Mouse (Mus musculus) stomach, postnatal 0 days (tissue): ENCODE measurements around the gene Gtf3c2. TPM values are rescaled to one million over a fixed set of nuclear protein-coding genes. Genes with fewer than 3 reads are reported as not detected.
"Not testable (repeated sequence)": the region's sequence is repeated elsewhere in the genome, so short reads cannot be mapped to it uniquely, and the experiment has no call there.

Experiments used
- ATAC-seq: fragments of 200-750 bp; cut with Nextera tagmentation; 2 replicates; pipeline ENCODE4 v1.8.0; 2017; ENCODE audit not compliant: low FRiP score, low TSS enrichment
- DNase-seq: peaks from one replicate; pipeline ENCODE4 v3.0.0-alpha.2; 2016; ENCODE audit warnings: low spot score
- H3K27ac ChIP-seq: fragments of 300-500 bp; sonication (generic); replicated peaks from 2 replicates; pipeline ENCODE4 v1.5.1; 2014; ENCODE audit warnings: mild to moderate bottlenecking, control low read depth
- H3K27me3 ChIP-seq: fragments of 300-500 bp; sonication (generic); 2 replicates; pipeline ENCODE4 v1.6.1; 2014; ENCODE audit warnings: low read length; ENCODE audit not compliant: control insufficient read depth, insufficient read depth
- H3K36me3 ChIP-seq: fragments of 300-500 bp; sonication (generic); 2 replicates; pipeline ENCODE4 v1.6.1; 2014; ENCODE audit warnings: low read length, mixed read lengths; ENCODE audit not compliant: control insufficient read depth, insufficient read depth
- H3K4me1 ChIP-seq: fragments of 300-500 bp; sonication (generic); replicated peaks from 2 replicates; pipeline ENCODE4 v1.6.1; 2014; ENCODE audit warnings: antibody characterized with exemption; ENCODE audit not compliant: control insufficient read depth, insufficient read depth
- H3K4me2 ChIP-seq: fragments of 300-500 bp; sonication (generic); replicated peaks from 2 replicates; pipeline ENCODE4 v1.6.1; 2014; ENCODE audit warnings: low read depth, mild to moderate bottlenecking, control low read depth, moderate library complexity
- H3K4me3 ChIP-seq: fragments of 300-500 bp; sonication (generic); 2 replicates; pipeline ENCODE4 v1.5.1; 2014; ENCODE audit warnings: low read depth, low read length, control low read depth
- H3K9ac ChIP-seq: fragments of 300-500 bp; sonication (generic); 2 replicates; pipeline ENCODE4 v1.6.1; 2014; ENCODE audit warnings: mild to moderate bottlenecking, low read length, control low read depth, mixed read lengths
- H3K9me3 ChIP-seq: fragments of 300-500 bp; sonication (generic); 2 replicates; pipeline ENCODE4 v1.6.1; 2016; ENCODE audit warnings: low read length; ENCODE audit not compliant: control insufficient read depth
- CTCF ChIP-seq: IDR thresholded peaks from 2 replicates; pipeline ENCODE4 v1.5.1; 2016; ENCODE audit warnings: antibody characterized with exemption, low read depth, mild to moderate bottlenecking, moderate library complexity
- EP300 ChIP-seq: optimal IDR thresholded peaks from 2 replicates; pipeline ENCODE3; 2016; ENCODE audit warnings: antibody characterized with exemption
- WGBS: fragments of 180-500 bp; shearing (Covaris S2); extraction: QIAGEN DNeasy Blood & Tissue Kit; methylation state at CpG from one replicate; pipeline ENCODE4 v1.1.7; 2014; 5-methylcytosine and 5-hydroxymethylcytosine counted together
- polyA plus RNA-seq: library from polyadenylated mRNA; unstranded; fragments of >200 nt; fragmentation: Nextera tagmentation; extraction: Ambion mirVana; gene quantifications from 2 replicates; pipeline ENCODE4 v1.2.1, GENCODE M21; 2015

The Gtf3c2 gene
- polyA plus RNA-seq, 1 experiment from 2014 or later: 19.9 TPM

DNA sequence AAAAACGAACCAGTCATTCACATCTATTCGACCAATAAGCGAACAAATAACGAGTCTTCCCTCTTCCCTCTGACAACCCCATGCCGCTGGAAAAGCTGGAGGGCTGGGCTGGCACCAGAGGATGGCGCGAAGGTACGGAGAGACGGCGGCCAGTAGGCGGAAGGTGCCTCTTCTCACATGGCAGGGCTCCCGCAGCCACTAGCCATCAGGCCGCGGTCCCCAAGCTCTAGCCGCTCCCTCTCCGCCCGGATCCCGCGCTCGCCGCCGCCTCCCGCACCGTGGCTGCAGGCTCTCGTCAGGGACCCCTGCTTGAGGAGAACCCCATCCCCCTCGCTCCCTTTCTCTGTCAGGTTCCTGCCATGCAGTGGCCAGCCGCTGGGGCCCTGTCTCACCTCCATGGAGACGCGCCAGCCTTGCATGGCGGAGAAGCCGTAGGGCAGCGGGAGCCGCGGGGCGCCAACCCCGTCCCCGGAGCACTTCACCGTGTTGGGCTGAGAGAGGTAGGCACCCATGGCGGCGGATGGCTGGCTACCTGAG is 40.0 kb upstream of the Gtf3c2 start:
- TF ChIP-seq EP300 (no peak), CTCF (no peak)
- no peaks in the 10 kb centered on the region for H3K36me3 ChIP-seq
- no peaks in the 10 kb centered on the region for H3K27me3 ChIP-seq
- ATAC-seq (peak; percentile 62), DNase-seq (no peak)
- WGBS: under 1% methylated on average over 40 of the region's 40 CpGs
- peak overlapping the region; percentile 84 for H3K9ac ChIP-seq
- peak overlapping the region; percentile 93 for H3K4me2 ChIP-seq
- no peaks in the 10 kb centered on the region for H3K9me3 ChIP-seq
- 0 out of 2 replicates have a peak, but pooled peaks cover 2% of the 10 kb centered on the region for H3K4me1 ChIP-seq
- peak overlapping the region; percentile 92 for H3K4me3 ChIP-seq
- peak overlapping the region; percentile 93 for H3K27ac ChIP-seq

DNA sequence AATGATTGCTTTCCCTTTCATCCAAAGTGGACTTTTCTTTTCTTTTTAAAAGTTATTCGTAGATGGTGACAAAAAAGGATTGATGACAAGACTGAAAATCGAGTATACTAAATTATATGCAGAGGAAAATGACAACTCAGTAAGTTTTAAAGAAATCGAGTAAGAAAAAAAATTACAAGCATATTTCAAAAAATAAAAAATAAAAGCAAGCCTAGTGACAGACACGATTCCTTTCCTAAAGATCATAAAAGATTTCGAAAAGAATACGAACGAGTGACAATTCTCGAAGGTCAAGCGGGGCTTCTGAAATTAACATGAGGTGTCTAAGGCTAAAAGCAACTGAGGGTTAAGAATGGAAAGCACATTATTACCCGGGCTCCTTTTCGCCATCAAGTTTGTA is 39.5 kb upstream of the Gtf3c2 start:
- Histone ChIP-seq H3K27ac (peak overlapping the region; percentile 93), H3K27me3 (no peaks in the 10 kb centered on the region), H3K4me1 (0 out of 2 replicates have a peak, but pooled peaks cover 2% of the 10 kb centered on the region), H3K36me3 (no peaks in the 10 kb centered on the region), H3K9me3 (no peaks in the 10 kb centered on the region), H3K9ac (peak overlapping the region; percentile 84), H3K4me2 (peak overlapping the region; percentile 93), H3K4me3 (peak overlapping the region; percentile 92)
- WGBS: 1% methylated on average over 11 of the region's 11 CpGs
- DNase-seq (no peak), ATAC-seq (no peak)
- TF ChIP-seq CTCF (no peak), EP300 (no peak)

- no peaks in the 10 kb centered on the region for H3K9me3 ChIP-seq
- TF ChIP-seq EP300: no peak
- TF ChIP-seq CTCF: peak; percentile 58
- H3K9ac ChIP-seq: no peak overlapping the region
- no peaks in the 10 kb centered on the region for H3K36me3 ChIP-seq
- DNase-seq (no peak), ATAC-seq (no peak)
- 0 out of 2 replicates have a peak, but pooled peaks cover 2% of the 10 kb centered on the region for H3K4me1 ChIP-seq
- H3K4me3 ChIP-seq: peak overlapping the region; percentile 92
- peak overlapping the region; percentile 93 for H3K4me2 ChIP-seq
- no peaks in the 10 kb centered on the region for H3K27me3 ChIP-seq
- no peak overlapping the region for H3K27ac ChIP-seq
- WGBS: 2% methylated on average over 2 of the region's 2 CpGs
Measured at GRCm38 (mm10) chr5:31219070-31219469, 39.1 kb upstream of the Gtf3c2 start.

GRCm38 (mm10) chr5:31218294-31218693 is 38.4 kb upstream of the Gtf3c2 start:
- no peak for DNase-seq
- TF ChIP-seq CTCF (no peak), EP300 (no peak)
- 0 out of 2 replicates have a peak, but pooled peaks cover 2% of the 10 kb centered on the region for H3K4me1 ChIP-seq
- no peaks in the 10 kb centered on the region for H3K9me3 ChIP-seq
- H3K27me3 ChIP-seq: no peaks in the 10 kb centered on the region
- H3K27ac ChIP-seq: no peak overlapping the region
- no peak overlapping the region for H3K4me3 ChIP-seq
- H3K9ac ChIP-seq: no peak overlapping the region
- H3K36me3 ChIP-seq: no peaks in the 10 kb centered on the region
- 55% methylated on average over 7 of the region's 7 CpGs for WGBS
- H3K4me2 ChIP-seq: no peak overlapping the region
- ATAC-seq: no peak

DNA sequence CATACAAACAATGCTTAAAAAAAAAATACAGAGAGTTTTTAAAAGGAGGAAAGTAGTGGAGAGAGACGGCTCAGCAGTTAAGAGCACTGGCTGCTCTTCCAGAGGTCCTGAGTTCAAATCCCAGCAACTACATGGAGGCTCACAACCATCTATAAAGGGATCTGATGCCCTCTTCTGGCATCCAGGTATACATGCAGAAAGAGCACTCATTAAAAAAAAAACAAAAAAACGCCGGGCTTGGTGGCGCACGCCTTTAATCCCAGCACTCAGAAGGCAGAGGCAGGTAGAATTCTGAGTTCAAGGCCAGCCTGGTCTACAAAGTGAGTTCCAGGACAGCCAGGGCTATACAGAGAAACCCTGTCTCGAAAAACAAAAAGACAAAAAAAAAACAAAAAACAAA is 36.6 kb upstream of the Gtf3c2 start:
- not testable (repeated sequence) for H3K4me3 ChIP-seq, H3K4me2 ChIP-seq, H3K9me3 ChIP-seq, H3K36me3 ChIP-seq, DNase-seq, H3K27me3 ChIP-seq, H3K4me1 ChIP-seq, ATAC-seq, H3K27ac ChIP-seq, H3K9ac ChIP-seq
- WGBS: 87% methylated on average over 6 of the region's 6 CpGs
- TF ChIP-seq CTCF: 0 out of 2 replicates have a peak, but pooled peaks have one; percentile 24

- Histone ChIP-seq H3K4me2 (no peak overlapping the region), H3K4me3 (no peak overlapping the region), H3K27ac (no peak overlapping the region), H3K36me3 (peaks cover 15% of the 10 kb centered on the region), H3K27me3 (no peaks in the 10 kb centered on the region), H3K4me1 (no peaks in the 10 kb centered on the region), H3K9me3 (peaks cover 5% of the 10 kb centered on the region), H3K9ac (no peak overlapping the region)
- TF ChIP-seq EP300 (no peak), CTCF (no peak)
- no peak for ATAC-seq
- no peak for DNase-seq
- 94% methylated on average over 6 of the region's 6 CpGs for WGBS
Measured at GRCm38 (mm10) chr5:31204421-31204820, 24.5 kb upstream of the Gtf3c2 start.
